Mouse (Mus musculus) liver (tissue): ENCODE measurements around the gene Nkx2-2.
"Not testable (repeated sequence)": the region's sequence is repeated elsewhere in the genome, so short reads cannot be mapped to it uniquely, and the experiment has no call there.

Source experiments
- DNase-seq: peaks from one replicate; pipeline ENCODE4 v3.0.0-alpha.2; 2020; ENCODE audit warnings: mixed read lengths

Gene Nkx2-2

DNA sequence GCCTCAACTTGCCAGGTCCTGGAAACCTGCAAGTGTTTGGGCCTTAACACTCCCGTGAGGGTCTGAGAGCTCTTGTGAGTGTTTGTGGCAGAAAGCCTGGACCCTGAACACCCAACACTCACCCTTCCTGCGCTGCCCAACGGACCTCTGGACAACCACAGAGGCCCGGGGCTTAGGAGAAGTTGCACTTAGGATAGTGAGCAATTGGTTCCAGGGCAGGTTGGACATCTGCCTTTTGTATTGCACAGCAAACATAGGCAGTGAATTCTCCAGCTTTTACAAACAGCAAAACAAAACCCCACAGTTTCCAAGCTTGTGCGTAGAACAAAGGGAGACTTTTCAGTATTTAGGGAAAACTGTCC, 12.8 kb downstream of the Nkx2-2 start:
- DNase-seq = no peak

DNA sequence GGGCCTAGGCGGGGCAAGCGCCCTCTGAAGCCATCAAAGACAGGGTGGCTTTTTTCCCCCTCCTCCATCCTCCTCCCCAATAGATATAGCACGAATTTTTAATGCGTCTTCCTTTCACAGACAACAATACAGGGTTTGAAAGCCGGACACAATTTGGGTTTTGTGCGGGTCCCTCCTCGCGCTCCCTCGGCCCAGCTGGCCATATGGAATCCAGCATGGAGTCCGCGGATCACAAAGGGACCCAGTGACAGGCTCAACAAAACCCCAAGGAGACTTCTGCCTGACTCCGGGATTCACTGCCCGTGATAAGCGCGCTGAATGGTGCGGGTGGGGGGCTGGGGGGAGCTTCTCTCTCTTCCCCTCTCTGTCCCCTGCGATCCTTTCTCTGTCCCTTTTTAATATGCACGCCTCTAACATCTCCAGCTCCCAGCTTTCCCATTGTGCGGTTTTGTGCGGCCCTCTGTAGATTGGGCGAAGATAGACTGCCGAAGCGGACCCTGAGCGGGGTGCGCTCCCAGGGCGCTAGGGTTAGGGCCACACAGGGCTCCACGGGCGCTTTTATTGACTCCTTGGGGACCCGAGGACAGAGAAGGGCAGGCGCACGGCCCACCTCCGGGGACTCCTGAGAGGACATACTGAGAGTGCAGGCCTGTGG, 13.3 kb downstream of the Nkx2-2 start:
- no peak for DNase-seq

DNA sequence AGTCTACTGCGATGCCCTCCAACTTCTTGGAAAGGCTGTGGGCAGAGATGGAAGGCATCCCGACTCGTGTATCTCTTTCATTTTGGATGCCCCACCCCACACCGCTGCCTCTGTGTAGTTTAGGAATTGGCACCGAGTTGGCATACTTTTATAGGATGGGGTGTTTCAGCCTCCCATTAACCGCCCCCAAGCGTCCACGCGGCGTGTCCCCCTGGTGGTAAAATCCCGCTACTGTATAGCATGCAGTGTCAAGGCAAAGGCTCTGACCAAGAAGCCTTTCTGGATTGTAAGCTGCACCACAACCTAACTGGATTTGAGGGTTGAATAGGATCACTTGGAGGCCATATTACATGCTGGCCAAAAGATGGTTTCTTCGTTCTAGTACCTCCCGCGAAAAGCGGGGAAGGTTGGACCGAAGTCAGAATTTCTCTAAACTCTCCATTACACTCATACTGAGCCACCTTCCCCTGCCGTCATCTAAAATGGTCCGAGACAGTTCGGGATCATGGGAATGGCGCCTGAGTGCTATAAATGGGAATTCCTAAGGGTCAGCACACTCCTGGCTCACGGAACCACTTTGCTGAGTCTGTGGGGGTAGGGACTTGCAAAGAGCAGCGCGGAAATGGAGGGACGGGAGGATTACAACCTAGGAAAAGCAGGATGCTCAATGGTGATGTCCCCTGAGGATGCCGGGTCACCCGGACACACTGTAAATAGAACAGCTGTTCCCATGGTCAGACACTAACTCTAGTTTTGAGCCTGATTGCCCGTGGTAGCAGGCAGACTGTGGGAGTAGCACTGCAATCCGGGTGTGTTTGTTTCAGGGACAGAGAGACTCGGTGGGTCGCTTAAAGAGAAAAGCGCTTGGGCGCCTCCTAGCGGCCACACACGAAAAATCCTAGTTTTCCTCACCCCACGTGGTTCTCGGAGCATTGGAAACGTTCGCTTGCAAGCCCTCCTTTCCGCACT, 15.7 kb downstream of the Nkx2-2 start:
- peak; percentile 64 for DNase-seq

DNA sequence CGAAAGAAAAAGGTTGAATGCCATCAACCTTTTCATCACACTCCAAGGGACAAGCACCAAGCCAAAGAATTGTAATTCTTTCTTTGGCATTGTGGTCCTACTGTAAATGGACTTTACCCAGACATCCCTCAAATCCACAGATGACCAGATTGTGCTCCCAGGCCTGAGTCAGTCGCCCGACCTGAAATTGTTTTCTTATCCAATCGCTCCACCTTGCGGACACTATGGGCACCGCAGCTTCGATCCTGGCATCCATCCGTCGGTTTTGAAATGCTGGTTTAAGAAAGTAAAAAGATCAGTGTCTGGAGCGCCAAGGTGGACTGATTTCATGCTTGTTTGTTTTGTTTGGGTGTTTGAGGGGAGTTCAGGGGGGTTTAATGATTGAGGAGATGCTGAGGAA, 16.4 kb downstream of the Nkx2-2 start:
- peak; percentile 67 for DNase-seq

DNA sequence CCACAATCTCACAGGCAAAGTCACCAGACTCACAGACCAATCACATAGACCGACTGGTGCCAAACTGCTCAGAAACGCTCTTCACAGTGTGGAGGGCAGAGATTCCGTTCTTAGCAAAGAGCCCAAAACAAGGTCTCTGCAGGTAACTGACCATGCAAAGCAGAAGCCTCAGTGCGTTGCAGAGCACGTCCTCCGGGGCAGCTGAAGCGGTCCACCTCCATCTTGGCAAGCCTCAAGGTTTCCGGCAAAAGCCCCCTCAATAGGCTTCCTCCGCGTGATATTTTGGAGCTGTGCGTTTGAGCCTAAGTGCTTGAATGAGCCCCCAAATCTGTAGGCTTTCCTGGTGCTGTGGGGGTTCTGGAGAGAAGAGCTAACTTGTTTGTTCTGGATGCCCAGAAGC, 18.7 kb downstream of the Nkx2-2 start:
- DNase-seq = no peak

DNA sequence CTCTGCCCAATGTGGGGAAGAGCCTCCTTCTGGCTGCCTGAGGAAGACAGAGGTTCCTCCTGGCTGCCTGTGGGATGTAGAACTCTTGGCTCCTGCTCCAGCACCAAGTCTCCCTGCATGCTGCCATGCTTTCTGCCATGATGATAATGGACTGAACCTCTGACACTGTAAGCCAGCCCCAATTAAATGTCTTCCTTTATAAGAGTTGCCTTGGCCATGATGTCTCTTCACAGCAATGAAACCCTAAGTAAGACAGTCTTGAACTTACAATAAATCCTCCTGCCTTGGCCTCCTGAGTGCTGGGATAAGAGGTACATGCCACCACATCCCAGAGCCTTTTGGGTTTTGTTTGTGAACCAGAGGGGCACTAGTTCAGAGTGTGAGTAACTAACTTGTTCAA, 20.3 kb downstream of the Nkx2-2 start:
- no peak for DNase-seq

DNA sequence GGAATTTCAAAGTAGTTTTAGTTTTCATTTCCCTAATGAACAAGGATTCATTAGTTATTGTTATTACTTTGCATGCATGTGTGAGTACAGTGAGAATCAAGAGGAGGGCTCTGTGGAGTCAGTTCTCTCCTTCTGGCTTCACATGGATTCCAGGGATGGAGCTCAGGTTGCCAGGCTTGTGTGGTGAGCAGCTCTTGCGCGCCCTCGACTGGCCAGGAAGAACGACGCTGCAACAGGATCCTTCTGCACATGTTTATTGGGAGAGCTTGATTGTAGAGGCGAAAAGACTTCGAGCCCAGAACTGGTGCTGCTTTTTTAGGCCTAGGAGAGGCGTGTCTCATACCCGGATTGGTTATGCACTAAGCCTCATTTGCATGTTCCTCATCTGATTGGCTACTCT, 23.5 kb downstream of the Nkx2-2 start:
- DNase-seq = not testable (repeated sequence)

DNA sequence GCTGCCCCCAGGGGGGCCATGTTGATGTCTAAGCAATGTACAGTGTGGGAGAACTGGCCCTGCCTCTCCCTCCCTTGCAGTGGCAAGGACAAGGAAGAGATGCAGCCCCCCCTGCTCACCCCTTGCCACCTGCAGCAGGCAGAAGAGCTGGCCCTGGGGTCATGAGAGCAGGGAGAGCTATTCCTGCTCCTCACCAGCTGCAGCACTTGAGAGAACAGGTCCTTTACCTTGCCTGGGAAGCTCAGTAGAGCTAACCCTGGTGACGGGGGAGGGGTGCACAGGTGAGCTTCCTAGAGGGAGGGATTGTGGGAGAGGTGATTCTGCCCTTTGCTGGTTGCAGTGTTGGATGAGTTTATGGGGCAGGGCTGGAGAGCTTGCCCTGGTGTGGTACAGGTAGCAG, 28.2 kb downstream of the Nkx2-2 start:
- DNase-seq = no peak

DNA sequence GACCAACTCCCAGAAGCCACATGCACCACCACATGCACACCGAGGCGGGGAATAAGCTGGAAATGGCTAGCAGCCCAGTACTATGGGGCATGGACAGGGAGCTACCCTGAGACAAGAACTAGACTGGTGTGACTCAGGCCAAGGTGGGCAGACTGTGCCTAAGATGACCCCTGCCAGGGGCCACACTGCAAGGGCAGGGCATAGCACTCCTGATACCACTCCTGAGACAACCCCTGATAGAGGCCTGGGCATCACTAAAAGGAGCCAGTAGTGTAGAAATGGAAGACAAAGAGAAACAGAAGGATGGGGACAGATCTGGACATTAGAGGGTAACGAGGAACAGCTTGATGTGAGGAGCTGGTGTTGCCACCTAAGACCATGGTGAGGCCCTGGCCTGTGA, 28.7 kb downstream of the Nkx2-2 start:
- no peak for DNase-seq

DNA sequence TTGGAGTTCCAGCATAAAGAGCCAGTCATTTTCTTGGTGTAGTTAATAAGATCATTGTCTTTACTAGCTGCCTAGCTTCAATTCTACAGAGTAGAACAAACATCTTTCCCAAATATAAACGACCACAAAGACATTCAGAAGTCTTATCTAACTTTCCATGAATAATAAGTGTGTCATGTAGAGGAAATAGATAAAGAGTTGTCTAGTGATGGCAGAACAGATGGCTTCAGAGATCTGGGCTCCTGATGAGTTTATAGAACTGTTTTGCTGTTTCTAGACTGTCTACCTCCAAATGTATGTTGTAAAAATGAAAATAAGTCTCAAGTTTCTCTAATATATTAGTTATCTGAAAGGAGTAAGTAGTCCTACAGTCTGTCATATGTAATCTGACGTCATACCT, 41.5 kb downstream of the Nkx2-2 start:
- no peak for DNase-seq
